In genomic region chr13:56630552-56630951, GRCm38 (mm10) we compare ENCODE assay signal across 21 mouse cellular contexts. TPM values are rescaled to one million over a fixed set of nuclear protein-coding genes. Genes with fewer than 3 reads are reported as not detected.
DNase-seq lines count a peak whose midpoint lies in the region; ATAC-seq lines count a peak whose summit lies in the region.
"Had no signal": no experiment of that assay in that cellular context is flagged by ENCODE, and none has a peak within 500 bp of the region (broad histone marks: within the 10 kb centered on the region; RNA-seq: fewer than 3 reads in every experiment).

No protein-coding gene starts in this region.

- no peaks in the 10 kb centered on the region for H3K9me3 ChIP-seq in lung, embryonic 15.5 days
- H3K9me3 ChIP-seq in intestine, embryonic 15.5 days: no peaks in the 10 kb centered on the region
- no peaks in the 10 kb centered on the region for H3K9me3 ChIP-seq in stomach, embryonic 15.5 days
- no peaks in the 10 kb centered on the region for H3K9me3 ChIP-seq in midbrain, embryonic 11.5 days (ENCODE audit: control insufficient read depth, low read length)
- H3K9me3 ChIP-seq: liver, embryonic 13.5 days had no signal

- no peak overlapping the region for H3K9ac ChIP-seq in lung, embryonic 15.5 days
- H3K9ac ChIP-seq in intestine, embryonic 15.5 days: no peak overlapping the region
- H3K9ac ChIP-seq in stomach, embryonic 15.5 days: no peak overlapping the region
- no peak overlapping the region for H3K9ac ChIP-seq in midbrain, embryonic 11.5 days (ENCODE audit: low read length)
- H3K9ac ChIP-seq: liver, embryonic 13.5 days had no signal

- no peak overlapping the region for H3K4me3 ChIP-seq in lung, embryonic 15.5 days
- H3K4me3 ChIP-seq in intestine, embryonic 15.5 days (replicated peaks): no peak overlapping the region
- no peak overlapping the region for H3K4me3 ChIP-seq in stomach, embryonic 15.5 days (replicated peaks)
- H3K4me3 ChIP-seq in midbrain, embryonic 11.5 days (ENCODE audit: low read depth, low read length): no peak overlapping the region
- H3K4me3 ChIP-seq: liver, embryonic 13.5 days; megakaryocyte, embryonic 14.5 days had no signal

- H3K4me1 ChIP-seq in lung, embryonic 15.5 days: peaks cover 61% of the 10 kb centered on the region
- peaks cover 43% of the 10 kb centered on the region for H3K4me1 ChIP-seq in intestine, embryonic 15.5 days (replicated peaks)
- peaks cover 26% of the 10 kb centered on the region for H3K4me1 ChIP-seq in stomach, embryonic 15.5 days
- H3K4me1 ChIP-seq in midbrain, embryonic 11.5 days (ENCODE audit: control insufficient read depth, insufficient read depth, low read length): no peaks in the 10 kb centered on the region

- no peaks in the 10 kb centered on the region for H3K36me3 ChIP-seq in lung, embryonic 15.5 days
- H3K36me3 ChIP-seq in intestine, embryonic 15.5 days: peaks cover 11% of the 10 kb centered on the region
- H3K36me3 ChIP-seq in stomach, embryonic 15.5 days: peaks cover 13% of the 10 kb centered on the region; the same call in 1 of the 2 replicates
- H3K36me3 ChIP-seq in midbrain, embryonic 11.5 days (ENCODE audit: control insufficient read depth, insufficient read depth, low read length): no peaks in the 10 kb centered on the region
- H3K36me3 ChIP-seq: liver, embryonic 13.5 days had no signal

- no peak for DNase-seq in lung, adult 18-20 months
- peak; percentile 68 for DNase-seq in ZHBTc4 (ENCODE audit: low read depth, low spot score)
- no peak for DNase-seq in midbrain, embryonic 11.5 days (ENCODE audit: low spot score, missing footprints)
- no peak for DNase-seq in retina, embryonic 14.5 days (ENCODE audit: low spot score)
- DNase-seq: cerebellum, adult 11-12 months; cerebellum, postnatal 10 days; kidney, adult 8-10 months; kidney, postnatal 25 days; layer of hippocampus, postnatal 36 days; liver, embryonic 13.5 days; lung, postnatal 14 days; midbrain, embryonic 14.5 days; right cerebral cortex, postnatal 14 days; spleen, adult 18-20 months; thymus, adult 18-20 months; thymus, postnatal 36 days had no signal

- H3K27ac ChIP-seq in lung, embryonic 15.5 days: 0 out of 2 replicates have a peak overlapping the region, but pooled peaks have one; percentile 21
- peak overlapping the region; percentile 62 for H3K27ac ChIP-seq in intestine, embryonic 15.5 days
- peak overlapping the region; percentile 28; the same call in 1 of the 2 replicates for H3K27ac ChIP-seq in stomach, embryonic 15.5 days
- H3K27ac ChIP-seq in midbrain, embryonic 11.5 days (ENCODE audit: low read depth, low read length): no peak overlapping the region
- H3K27ac ChIP-seq: liver, embryonic 13.5 days had no signal

- WGBS in lung, embryonic 15.5 days: 40% methylated on average over 6 of the region's 6 CpGs
- 21% methylated on average over 6 of the region's 6 CpGs for WGBS in intestine, embryonic 15.5 days
- 30% methylated on average over 6 of the region's 6 CpGs for WGBS in stomach, embryonic 15.5 days
- 67% methylated on average over 6 of the region's 6 CpGs for WGBS in midbrain, embryonic 11.5 days

- H3K4me2 ChIP-seq in lung, embryonic 15.5 days: no peak overlapping the region
- peak overlapping the region; percentile 22; the same call in 1 of the 2 replicates for H3K4me2 ChIP-seq in intestine, embryonic 15.5 days (replicated peaks)
- H3K4me2 ChIP-seq in stomach, embryonic 15.5 days: no peak overlapping the region
- H3K4me2 ChIP-seq in midbrain, embryonic 11.5 days: no peak overlapping the region
- H3K4me2 ChIP-seq: heart, embryonic 11.5 days; liver, embryonic 13.5 days had no signal

- no peak for ATAC-seq in lung, embryonic 15.5 days (ENCODE audit: borderline replicate concordance, extremely low read depth, low FRiP score, low TSS enrichment)
- ATAC-seq in intestine, embryonic 15.5 days: peak; percentile 82
- no peak for ATAC-seq in stomach, embryonic 15.5 days (ENCODE audit: insufficient read depth, low FRiP score, low read depth)
- ATAC-seq in midbrain, embryonic 11.5 days (ENCODE audit: low FRiP score): no peak

- H3K27me3 ChIP-seq in lung, embryonic 15.5 days: no peaks in the 10 kb centered on the region
- H3K27me3 ChIP-seq in intestine, embryonic 15.5 days (replicated peaks): no peaks in the 10 kb centered on the region
- H3K27me3 ChIP-seq in stomach, embryonic 15.5 days (replicated peaks): no peaks in the 10 kb centered on the region
- no peaks in the 10 kb centered on the region for H3K27me3 ChIP-seq in midbrain, embryonic 11.5 days (ENCODE audit: control insufficient read depth, insufficient read depth, low read length)
- H3K27me3 ChIP-seq: liver, embryonic 13.5 days had no signal

RNA-seq across cellular contexts. Expression of gene Tgfbi, which starts 21.2 kb away (rescaled TPM):
- 189 TPM in 2 replicates for polyA plus RNA-seq in lung, embryonic 15.5 days (2015; fragmentation: Nextera tagmentation; extraction: Ambion mirVana)
- 120 and 123 TPM in 2 replicates for polyA plus RNA-seq in intestine, embryonic 15.5 days (2015; fragmentation: Nextera tagmentation; extraction: Ambion mirVana)
- polyA plus RNA-seq in stomach, embryonic 15.5 days (2015; fragmentation: Nextera tagmentation; extraction: Ambion mirVana): 158 and 165 TPM in 2 replicates
- 20.2 and 25.3 TPM in 2 replicates for polyA plus RNA-seq in midbrain, embryonic 11.5 days (2014; fragmentation: Nextera tagmentation; extraction: Ambion mirVana)
